Mouse (Mus musculus) cerebellum, postnatal 36 days (tissue): Measurements from ENCODE around the gene Egfl8.

ENCODE experiments used
- DNase-seq, 2 experiments: peaks; one replicate each; pipeline ENCODE4 v3.0.0; 2021 to 2022; ENCODE audit warnings: mixed read lengths in 2 of 2

Gene Egfl8

GRCm38 (mm10) chr17:34626773-34627092 lies 11.0 kb upstream of the Egfl8 start:
- DNase-seq: peak in 1 of 2 experiments; percentile 34

- no peak for DNase-seq
Measured at GRCm38 (mm10) chr17:34626062-34626772, 10.4 kb upstream of the Egfl8 start.

- DNase-seq: no peak
Measured at GRCm38 (mm10) chr17:34624981-34625380, 9.2 kb upstream of the Egfl8 start.

GRCm38 (mm10) chr17:34623161-34623560 lies 7.4 kb upstream of the Egfl8 start:
- DNase-seq: no peak

- DNase-seq: no peak
Measured at GRCm38 (mm10) chr17:34621006-34621405, 5.2 kb upstream of the Egfl8 start.

DNA sequence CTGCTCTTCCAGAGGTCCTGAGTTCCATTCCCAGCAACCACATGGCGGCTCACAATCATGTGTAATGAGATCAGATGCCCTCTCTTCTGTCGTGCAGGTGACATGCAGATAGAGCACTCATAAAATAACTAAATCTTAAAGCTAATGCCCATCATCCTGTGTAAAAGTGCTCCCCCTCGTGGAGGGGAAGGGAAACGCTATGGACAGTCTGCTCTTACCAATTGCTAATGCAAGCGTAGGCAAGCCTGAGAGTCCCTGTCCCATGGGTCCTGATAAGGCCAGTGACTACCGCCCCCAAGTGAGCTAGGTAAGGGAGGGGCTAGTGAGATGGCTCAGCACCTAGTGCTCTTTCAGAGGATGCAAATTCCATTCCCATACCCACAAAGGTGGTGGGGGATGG lies 3.2 kb upstream of the Egfl8 start:
- peak; percentile 75 to 77 for DNase-seq

GRCm38 (mm10) chr17:34613830-34614229 lies 1.9 kb downstream of the Egfl8 start:
- no peak for DNase-seq

GRCm38 (mm10) chr17:34613054-34613645 lies 2.6 kb downstream of the Egfl8 start:
- no peak for DNase-seq

- DNase-seq: no peak
Measured at GRCm38 (mm10) chr17:34611050-34611449, 4.7 kb downstream of the Egfl8 start.

- DNase-seq: no peak
Measured at GRCm38 (mm10) chr17:34607997-34608396, 7.8 kb downstream of the Egfl8 start.

- no peak for DNase-seq
Measured at GRCm38 (mm10) chr17:34606186-34607039, 9.4 kb downstream of the Egfl8 start.

DNA sequence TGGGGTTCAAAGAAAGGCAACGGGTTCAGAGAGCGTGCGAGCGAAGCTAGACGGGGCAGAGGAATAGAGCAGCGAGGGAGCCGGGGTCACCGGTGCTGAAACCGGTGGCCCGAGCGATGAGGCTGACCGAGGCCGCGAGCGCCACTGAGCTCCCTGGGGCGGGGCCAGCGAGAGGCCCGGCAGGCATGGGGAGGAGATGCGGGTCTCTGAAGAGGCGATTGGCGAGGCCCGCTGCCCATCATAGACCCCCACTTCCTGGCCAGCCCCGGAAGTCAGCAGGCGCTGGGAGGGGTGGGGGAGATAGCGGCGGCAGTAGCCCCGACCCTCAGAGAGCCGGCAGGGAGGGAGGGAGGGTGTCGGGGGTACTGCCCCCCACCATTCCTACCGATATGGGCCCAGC lies 10.2 kb downstream of the Egfl8 start:
- peak; percentile 96 to 98 for DNase-seq

DNA sequence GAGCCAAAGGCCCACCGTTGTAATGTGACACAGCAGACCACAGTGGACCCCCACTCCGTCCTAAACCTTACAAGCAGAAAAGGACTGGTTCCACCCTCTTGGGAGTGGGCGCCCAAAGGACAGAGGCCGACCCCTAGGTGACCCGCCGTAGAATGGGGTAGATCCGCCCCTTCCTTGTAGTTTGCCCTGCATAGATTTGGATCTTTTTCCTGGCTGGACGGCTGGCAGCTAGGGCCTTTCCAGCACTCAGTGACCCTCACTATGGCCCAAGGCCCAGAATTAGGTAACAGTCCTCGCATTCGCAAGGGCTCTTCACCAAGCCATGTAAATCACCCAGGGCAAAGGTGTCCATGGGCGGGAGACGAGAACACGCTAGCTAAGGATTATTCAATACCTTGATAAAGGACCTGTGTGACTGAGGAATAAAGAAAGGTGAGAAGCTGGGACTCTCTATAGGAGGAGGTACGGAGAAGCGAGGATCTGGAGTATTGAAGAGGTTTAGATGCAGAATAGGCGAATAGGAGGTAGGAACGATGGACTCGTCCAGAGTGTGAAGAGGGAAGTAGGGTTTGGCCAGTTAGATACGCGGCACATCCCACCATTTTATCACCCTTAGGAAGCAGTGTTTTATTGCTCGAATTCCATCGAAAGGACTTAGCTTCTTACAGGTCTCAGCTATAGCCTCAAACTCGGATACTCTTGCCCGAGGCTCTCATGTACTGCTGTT lies 11.1 kb downstream of the Egfl8 start:
- DNase-seq: no peak

DNA sequence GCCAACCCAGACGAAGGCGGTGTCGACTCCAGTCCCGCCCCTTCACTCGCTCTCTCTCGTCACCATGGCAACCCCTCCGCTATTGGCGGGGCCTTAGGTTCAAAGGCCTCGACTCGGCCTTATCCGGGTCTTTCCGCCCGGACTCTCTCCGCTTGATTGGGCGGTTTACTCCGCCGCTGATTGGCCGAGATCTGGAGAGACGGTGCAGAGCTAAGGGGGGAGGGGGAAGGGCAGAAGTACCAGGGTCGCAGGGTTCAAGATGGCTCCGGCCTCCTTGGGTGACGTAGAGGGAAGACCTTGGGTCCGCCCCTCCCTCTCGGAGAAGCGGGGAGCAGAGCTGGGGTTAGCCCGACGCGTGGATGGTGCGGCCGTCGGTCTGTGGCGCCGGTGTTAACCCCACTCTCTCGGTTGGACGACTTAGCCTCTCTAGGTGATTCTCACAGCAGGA lies 11.7 kb downstream of the Egfl8 start, which contains the start of gene Agpat1:
Gene Agpat1 (plus strand): TSS at position 202 of the 448 bp plus-strand sequence.
- DNase-seq: peak; percentile 96 to 97

GRCm38 (mm10) chr17:34603375-34604060 lies 12.3 kb downstream of the Egfl8 start, which contains the start of gene Rnf5:
TSS of gene Rnf5 (minus strand) at chr17:34603690.
- peak; percentile 97 to 100 for DNase-seq

GRCm38 (mm10) chr17:34601796-34602195 lies 14.0 kb downstream of the Egfl8 start:
- DNase-seq: no peak

DNA sequence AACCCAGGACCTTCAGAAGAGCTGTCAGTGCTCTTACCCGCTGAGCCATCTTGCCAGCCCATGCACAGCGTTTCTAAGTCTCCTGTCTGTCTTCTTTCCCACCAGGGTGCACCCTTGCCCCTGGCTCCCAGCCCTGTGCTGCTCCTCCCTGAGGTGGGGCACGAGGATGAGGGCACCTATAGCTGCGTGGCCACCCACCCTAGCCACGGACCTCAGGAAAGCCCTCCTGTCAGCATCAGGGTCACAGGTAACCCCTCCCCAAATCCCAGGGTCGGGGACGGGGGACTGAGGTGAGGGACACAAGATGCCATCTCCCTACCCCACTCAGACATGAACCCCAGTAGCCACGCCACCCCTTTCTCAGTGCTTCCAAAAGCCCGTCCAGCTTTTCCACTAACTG lies 15.9 kb downstream of the Egfl8 start:
- no peak for DNase-seq

GRCm38 (mm10) chr17:34597566-34598095 lies 18.1 kb downstream of the Egfl8 start, which contains the start of gene Ager:
TSS of gene Ager (plus strand) at chr17:34597862.
- DNase-seq: no peak

- no peak for DNase-seq
Measured at GRCm38 (mm10) chr17:34596098-34596497, 19.7 kb downstream of the Egfl8 start.

DNA sequence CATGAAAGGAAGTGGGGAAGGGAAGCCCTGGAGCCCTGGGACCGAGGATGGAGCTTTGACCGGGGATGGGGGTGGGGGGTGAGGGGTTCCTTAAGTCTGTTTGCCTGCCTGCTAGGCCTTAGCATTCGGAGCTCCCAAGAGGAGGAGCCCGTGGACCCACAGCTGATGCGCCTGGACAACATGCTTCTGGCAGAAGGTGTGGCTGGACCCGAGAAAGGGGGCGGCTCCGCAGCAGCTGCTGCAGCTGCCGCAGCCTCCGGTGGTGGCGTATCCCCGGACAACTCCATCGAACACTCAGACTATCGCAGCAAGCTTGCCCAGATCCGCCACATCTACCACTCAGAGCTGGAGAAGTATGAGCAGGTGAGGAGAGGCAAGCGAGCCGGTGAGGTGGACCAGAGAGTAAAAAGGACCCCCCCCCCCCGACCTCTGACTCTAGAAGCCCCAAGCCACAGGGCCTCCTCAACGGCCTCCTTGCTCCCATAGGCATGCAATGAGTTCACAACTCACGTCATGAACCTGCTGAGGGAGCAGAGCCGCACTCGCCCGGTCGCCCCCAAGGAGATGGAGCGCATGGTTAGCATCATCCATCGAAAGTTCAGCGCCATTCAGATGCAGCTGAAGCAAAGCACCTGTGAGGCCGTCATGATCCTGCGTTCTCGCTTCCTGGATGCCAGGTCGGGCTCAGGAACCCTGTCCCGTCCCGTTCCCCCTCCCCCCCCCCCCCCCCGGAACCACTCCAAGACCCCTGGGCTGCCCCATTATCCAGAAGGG lies 21.8 kb downstream of the Egfl8 start:
- no peak for DNase-seq
